ENCODE assay signal across 25 mouse cellular contexts in the genomic region with DNA sequence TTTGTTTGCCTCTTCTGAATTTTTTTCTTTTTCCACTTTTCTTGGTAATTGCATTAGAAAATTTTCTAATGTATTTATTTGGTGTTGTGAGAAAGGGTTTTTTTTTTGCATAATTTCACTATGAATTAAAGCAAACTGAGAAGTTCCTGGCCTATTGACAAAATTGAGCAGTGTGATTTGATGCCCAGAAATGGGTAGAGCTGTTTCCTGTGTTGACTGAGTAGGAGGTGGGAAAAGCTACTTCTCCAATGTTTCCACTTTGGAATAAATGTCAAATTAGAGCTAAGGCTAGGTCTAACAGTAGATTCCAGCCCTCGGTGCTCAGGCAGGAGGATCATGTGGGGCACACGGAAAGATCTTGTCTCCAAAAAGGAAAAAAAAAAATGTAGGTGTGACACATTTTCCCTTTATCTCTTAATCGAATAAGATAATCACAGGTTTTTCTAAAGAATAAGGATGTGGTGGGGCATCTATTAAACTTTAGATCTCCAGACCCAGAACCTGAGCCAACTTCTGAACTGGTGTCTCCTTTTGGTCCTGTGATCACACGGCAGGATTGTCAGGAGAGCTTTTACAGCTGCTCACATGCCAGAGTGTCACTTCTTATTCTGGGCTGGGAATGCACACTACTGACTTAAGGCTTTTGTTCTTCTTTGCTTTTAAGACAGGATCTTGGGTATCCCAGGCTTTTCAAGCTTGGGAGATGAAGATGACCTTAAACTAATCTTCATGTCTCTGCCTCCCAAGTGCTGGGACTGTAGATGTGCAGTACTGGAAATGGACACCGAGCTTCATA. TPM values are rescaled to one million over a fixed set of nuclear protein-coding genes. Genes with fewer than 3 reads are reported as not detected.
A peak's percentile ranks its signal among the peaks of the same experiment; 100 is the strongest.
DNase-seq lines count a peak whose midpoint lies in the region; ATAC-seq lines count a peak whose summit lies in the region.
"Had no signal": no experiment of that assay in that cellular context is flagged by ENCODE, and none has a peak within 500 bp of the region (broad histone marks: within the 10 kb centered on the region; RNA-seq: fewer than 3 reads in every experiment).

No protein-coding gene starts in this region.

- H3K9ac ChIP-seq in lung, embryonic 16.5 days (ENCODE audit: low read length): no peak overlapping the region
- H3K9ac ChIP-seq: embryonic facial prominence, embryonic 15.5 days; heart, embryonic 15.5 days; hindbrain, embryonic 13.5 days had no signal

- H3K4me2 ChIP-seq in lung, embryonic 16.5 days (ENCODE audit: low read depth, low read length): no peak overlapping the region
- H3K4me2 ChIP-seq: embryonic facial prominence, embryonic 15.5 days; heart, embryonic 11.5 days; heart, embryonic 15.5 days; hindbrain, embryonic 13.5 days had no signal

- no peaks in the 10 kb centered on the region for H3K27me3 ChIP-seq in lung, embryonic 16.5 days (ENCODE audit: control insufficient read depth, insufficient read depth, low read depth, low read length)
- H3K27me3 ChIP-seq: embryonic facial prominence, embryonic 15.5 days; heart, embryonic 15.5 days; hindbrain, embryonic 13.5 days had no signal

- no peak for DNase-seq in frontal cortex, postnatal 10 days (ENCODE audit: low spot score in 2 of 2)
- DNase-seq in lung, postnatal 14 days: no peak
- DNase-seq in brain, adult 2 months (ENCODE audit: low read depth, low spot score): peak; percentile 46
- no peak for DNase-seq in kidney, adult 11 months
- DNase-seq in kidney, adult 9 months: no peak
- DNase-seq: adrenal gland, postnatal 14 days; B cell, adult 2 months; cerebellum, adult 18-20 months; cerebellum, adult 9-11 months; cerebellum, postnatal 36 days; gastrocnemius, postnatal 14 days; heart, adult 2 months; heart, postnatal 14 days had no signal

- peaks cover 9% of the 10 kb centered on the region for H3K4me1 ChIP-seq in lung, embryonic 16.5 days (replicated peaks; ENCODE audit: control insufficient read depth, insufficient read depth, low read length)
- H3K4me1 ChIP-seq: embryonic facial prominence, embryonic 15.5 days; forebrain, embryonic 10.5 days; heart, embryonic 15.5 days; hindbrain, embryonic 13.5 days had no signal

- 59% methylated on average over 5 of the region's 5 CpGs for WGBS in lung, embryonic 16.5 days

- no peak overlapping the region for H3K4me3 ChIP-seq in lung, embryonic 16.5 days (ENCODE audit: low read length)
- H3K4me3 ChIP-seq: embryonic facial prominence, embryonic 15.5 days; erythroblast, embryonic 14.5 days; forebrain, embryonic 10.5 days; heart, adult 2 months; heart, embryonic 15.5 days; hindbrain, embryonic 13.5 days had no signal

- H3K9me3 ChIP-seq in lung, embryonic 16.5 days (ENCODE audit: control insufficient read depth, low read length): no peaks in the 10 kb centered on the region
- H3K9me3 ChIP-seq: embryonic facial prominence, embryonic 15.5 days; forebrain, embryonic 10.5 days; G1E; heart, embryonic 15.5 days; hindbrain, embryonic 13.5 days had no signal

- H3K36me3 ChIP-seq in lung, embryonic 16.5 days (ENCODE audit: control insufficient read depth, insufficient read depth, low read length): peaks cover 7% of the 10 kb centered on the region
- H3K36me3 ChIP-seq: heart, embryonic 15.5 days had no signal

- ATAC-seq in frontal cortex, adult (ENCODE audit: low TSS enrichment): peak; percentile 57; the same call in 1 of the 2 replicates
- ATAC-seq in lung, embryonic 16.5 days (ENCODE audit: low read depth): peak; percentile 37; the same call in 1 of the 2 replicates
- ATAC-seq: CD4-positive, CD25-positive, alpha-beta regulatory T cell, adult 4 months; forebrain, embryonic 14.5 days; hindbrain, postnatal 0 days had no signal

- peak overlapping the region; percentile 10; the same call in 1 of the 2 replicates for H3K27ac ChIP-seq in lung, embryonic 16.5 days (ENCODE audit: low read length)
- H3K27ac ChIP-seq: embryonic facial prominence, embryonic 15.5 days; forebrain, embryonic 10.5 days; heart, adult 2 months; heart, embryonic 15.5 days; hindbrain, embryonic 13.5 days; hindbrain, postnatal 0 days had no signal

RNA-seq across cellular contexts. Expression of a gene that starts 13.0 kb away (rescaled TPM):
- polyA plus RNA-seq in lung, embryonic 16.5 days (2015; fragmentation: Nextera tagmentation; extraction: Ambion mirVana): 9.2 and 10.0 TPM in 2 replicates

RNA-seq across cellular contexts. Expression of a gene that starts 13.2 kb away (rescaled TPM):
- polyA plus RNA-seq in lung, embryonic 16.5 days (2015; fragmentation: Nextera tagmentation; extraction: Ambion mirVana): 6.9 and 7.2 TPM in 2 replicates
- polyA plus RNA-seq: erythroblast, embryonic 14.5 days had no signal

RNA-seq across cellular contexts. Expression of a gene that starts 22.6 kb away (rescaled TPM):
- 2.8 and 3.1 TPM in 2 replicates for polyA plus RNA-seq in lung, embryonic 16.5 days (2015; fragmentation: Nextera tagmentation; extraction: Ambion mirVana)
- polyA plus RNA-seq: erythroblast, embryonic 14.5 days had no signal
